Mouse (Mus musculus) cerebral cortex, adult 2 months (tissue): ENCODE measurements around the gene Tomm22.

Experiments
- WGBS: fragments of 180-500 bp; shearing (Covaris S2); methylation state at CpG from one replicate; pipeline ENCODE4 v1.1.7; 2018; 5-methylcytosine and 5-hydroxymethylcytosine counted together

The Tomm22 gene

DNA sequence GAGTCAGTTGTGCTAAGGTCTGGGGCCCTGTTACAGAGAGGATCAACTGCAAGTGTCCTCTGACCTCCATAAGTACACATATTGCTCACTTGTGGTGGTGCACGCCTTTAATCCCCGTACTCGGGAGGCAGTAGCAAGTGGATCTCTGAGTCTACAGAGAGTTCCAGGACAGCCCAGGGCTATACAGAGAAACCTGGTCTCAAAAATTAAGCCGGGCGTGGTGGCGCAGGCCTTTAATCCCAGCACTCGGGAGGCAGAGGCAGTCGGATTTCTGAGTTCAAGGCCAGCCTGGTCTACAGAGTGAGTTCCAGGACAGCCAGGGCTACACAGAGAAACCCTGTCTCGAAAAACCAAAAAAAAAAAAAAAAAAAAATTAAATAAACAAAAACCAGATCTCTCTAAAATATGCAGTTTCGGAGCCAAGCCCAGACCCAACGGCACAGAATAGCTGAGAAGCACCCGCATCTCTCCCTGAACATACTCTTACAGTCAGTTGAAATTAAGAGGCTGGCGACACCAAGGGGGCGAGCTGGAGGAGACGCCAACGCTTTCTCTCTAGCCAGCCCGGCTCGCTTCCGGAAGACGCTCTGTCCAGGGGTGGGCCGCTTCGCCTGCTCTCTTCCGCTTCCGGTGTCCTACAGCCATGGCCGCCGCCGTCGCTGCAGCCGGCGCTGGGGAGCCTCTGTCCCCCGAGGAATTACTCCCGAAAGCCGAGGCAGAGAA lies at the start of gene Tomm22:
Tomm22 (plus strand) TSS at position 613 of the 723 bp plus-strand sequence.
- 13% methylated on average over 33 of the region's 33 CpGs for WGBS

DNA sequence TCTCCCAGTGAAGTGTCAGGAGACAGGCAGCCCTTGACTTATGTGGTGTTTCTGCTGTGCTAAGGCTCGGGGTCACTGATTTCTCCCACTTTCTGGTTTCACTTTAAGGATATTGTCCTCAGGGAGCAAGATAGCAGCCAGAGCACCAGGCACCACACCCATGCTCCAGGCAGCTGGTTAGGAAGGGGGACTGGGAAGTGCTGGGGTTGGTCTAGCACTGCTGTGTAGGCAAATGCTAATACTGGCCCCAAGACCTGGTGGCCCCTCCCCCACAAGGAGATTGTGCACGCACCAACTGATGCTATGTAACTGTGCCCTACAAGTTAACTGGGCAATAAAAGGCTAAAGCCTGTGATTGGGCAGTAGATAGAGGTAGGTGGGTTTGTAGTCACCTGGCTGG lies 40.2 kb upstream of the Tomm22 start:
- 74% methylated on average over 2 of the region's 2 CpGs for WGBS

DNA sequence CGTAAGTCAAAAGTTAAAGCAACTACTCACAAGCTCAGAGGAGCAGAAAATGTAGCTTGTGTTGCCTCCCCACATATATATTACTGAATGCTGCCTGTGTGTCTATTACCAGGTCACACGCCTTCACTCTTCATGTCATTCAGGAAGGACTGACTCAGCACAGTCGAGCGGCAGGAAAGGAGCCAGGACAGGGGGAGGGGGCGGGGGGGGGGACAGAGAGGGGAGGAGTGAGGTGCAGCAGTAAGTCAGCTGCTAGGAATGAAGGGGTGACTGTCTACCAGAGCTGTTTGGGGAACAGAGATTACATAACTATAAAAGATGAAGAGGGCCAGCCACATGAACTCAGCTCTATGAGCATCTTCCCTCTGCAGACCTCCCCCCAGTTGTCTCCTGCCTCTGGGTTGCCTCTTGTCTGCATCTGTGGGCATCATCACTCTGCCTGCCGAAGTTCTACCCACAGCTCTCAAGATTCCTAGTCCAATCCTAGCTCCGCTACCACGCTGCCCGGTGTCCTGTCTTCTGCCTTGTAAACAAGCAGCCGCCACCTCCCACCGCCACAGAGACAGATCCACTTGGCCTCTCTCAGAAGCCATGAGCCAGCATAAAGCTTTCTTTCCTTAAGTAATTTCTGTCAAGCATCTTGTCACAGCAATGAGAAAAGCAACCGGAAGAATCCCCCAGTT lies 29.4 kb upstream of the Tomm22 start:
- WGBS, result 46% methylated on average over 12 of the region's 12 CpGs

DNA sequence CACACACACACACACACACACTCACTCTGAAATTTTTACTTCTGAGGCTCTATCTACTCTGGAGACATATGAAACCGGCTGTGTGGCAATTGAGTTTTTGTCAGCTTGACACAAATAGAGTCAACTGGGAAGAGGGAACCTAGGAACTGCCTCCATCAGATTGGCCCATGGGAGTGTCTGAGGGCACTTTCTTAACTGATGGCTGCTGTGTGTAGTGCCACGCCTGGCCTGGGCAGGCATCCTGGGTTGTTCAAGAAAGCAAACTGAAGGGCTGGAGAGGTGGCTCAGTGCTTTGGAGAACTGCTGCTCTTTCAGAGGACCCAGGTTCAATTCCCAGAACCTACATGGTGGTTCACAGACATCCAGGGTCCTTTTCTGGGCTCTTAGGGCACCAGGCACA lies 25.2 kb upstream of the Tomm22 start:
- WGBS, result 89% methylated on average over 2 of the region's 2 CpGs

DNA sequence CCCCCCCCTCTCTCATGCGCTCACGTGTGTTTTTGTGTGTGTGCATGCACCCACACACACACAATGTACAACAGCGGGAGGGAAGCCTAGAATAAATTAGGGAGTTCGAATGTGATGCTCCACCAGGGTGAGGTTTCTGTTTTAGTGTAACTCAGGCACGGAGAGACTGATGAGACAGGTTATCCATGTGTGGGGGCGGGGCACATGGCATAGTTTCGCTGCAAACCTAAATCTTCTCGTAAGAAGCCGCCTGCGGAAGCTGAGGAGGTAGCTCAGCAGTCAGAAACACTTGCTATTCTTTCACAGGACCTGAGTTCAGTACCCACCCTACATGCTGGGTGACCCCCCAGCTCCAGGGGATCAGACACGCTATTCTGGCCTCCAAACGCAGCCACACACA lies 22.5 kb upstream of the Tomm22 start:
- 65% methylated on average over 12 of the region's 12 CpGs for WGBS

DNA sequence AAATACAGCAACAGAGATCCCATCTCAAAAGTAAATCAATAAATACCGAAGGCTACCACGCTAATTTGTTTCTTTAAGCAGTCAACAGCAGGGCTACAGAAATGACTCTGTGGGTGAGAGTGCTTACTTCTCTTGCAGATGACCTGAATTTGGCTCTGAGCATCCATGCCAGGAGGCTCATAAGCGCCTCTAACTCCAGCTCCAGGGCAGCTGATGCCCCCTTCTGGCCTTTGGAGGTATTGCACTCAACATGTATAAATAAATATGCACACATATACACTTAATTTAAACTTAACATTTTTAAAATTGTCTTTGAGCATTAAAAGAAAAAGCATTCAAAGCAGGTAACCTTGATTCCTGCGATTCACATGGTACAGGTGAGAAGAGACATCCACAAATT lies 19.2 kb upstream of the Tomm22 start:
- WGBS, result 79% methylated on average over 4 of the region's 4 CpGs

DNA sequence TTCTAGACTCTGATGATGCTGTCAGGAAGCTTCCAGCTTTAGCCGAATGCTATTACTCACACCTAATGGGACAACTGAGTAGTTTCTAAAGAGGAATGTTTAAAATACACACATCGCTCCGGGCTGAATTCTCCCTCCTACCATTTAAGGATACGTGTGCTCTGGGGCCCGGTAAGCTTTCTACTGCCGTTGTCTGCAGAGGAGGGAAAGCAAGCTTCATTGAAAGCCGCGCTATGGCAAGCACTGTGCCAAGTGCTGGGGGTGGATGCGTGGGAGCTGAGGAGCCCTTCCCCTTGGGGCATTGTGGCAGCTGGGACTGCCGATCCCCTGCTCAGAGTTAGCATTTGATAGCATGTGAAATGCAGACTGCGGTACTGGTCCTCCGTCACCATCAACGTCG lies 14.2 kb upstream of the Tomm22 start:
- 55% methylated on average over 14 of the region's 14 CpGs for WGBS

DNA sequence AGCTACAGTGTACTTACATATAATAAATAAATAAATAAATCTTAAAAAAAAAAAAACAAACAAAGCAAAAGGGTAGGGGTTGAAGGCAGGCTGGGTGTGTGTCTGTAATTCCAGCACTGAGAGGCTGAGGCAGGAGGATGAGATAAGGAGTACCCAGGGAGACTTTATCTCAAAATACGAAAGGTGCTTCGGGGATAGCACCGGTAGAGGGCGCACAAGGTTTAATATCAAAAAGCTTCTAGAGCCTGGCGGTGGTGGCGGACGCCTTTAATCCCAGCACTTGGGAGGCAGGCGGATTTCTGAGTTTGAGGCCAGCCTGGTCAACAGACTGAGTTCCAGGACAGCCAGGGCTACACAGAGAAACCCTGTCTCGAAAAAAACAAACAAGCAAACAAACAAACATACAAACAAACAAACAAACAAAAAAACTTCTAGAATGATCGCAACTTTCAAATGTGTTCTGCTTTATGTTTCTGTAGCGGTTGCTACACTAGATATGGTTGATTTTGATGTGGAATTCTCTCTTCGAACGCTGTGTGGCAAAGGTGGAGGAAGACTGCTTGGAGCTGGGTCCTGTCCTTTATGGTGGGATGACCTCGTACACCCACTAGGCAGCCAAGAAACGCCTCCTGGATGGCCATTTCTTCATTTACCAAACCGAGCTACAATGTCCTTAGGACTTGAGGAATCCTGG lies 12.7 kb upstream of the Tomm22 start:
- 1% methylated on average over 16 of the region's 16 CpGs for WGBS

DNA sequence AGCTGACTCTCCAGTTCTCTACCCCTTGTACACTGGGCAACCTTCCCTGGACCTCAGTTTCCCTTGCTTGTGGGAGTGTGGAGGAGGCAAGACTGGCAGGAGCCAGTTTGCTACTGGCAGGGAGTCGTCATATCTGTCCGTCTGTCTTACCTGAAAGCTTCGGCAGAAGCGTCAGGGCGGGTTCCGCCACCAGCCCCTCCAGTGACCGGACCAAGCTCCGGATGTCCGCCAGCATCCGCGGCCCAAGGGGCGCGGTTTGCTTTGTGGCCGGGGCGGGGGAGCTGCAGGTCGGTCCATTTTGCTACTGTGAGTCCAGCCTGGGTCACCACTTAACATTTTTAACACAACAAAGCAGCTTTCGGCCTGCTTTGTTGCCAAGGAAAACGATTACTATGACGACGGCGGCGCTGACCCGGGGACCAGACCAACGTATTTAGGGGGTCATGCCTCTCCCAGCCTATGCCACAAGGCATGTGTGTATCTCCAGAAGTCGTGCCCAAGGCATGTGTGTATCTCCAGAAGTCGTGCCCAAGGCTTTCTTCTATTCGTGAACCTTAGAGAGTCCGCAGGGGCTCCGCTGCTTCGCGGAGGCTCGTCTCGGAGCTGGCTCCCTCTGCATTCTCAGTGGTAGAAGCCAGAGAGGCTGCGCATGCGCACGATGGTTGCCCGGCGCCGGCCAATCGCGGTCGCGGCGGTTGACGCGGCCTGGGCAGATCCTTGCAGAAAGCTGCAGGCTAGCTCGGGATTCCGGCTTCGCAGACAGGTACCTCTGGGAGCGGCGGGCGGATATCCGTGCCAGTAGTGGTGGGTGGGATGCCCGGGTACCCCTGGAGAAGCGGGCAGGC lies 11.9 kb upstream of the Tomm22 start, which contains the start of the genes Fam227a and Cby1:
Fam227a (minus strand) TSS at position 426 of the 845 bp plus-strand sequence.
Cby1 (plus strand) TSS at position 669 of the 845 bp plus-strand sequence.
- under 1% methylated on average over 55 of the region's 55 CpGs for WGBS

DNA sequence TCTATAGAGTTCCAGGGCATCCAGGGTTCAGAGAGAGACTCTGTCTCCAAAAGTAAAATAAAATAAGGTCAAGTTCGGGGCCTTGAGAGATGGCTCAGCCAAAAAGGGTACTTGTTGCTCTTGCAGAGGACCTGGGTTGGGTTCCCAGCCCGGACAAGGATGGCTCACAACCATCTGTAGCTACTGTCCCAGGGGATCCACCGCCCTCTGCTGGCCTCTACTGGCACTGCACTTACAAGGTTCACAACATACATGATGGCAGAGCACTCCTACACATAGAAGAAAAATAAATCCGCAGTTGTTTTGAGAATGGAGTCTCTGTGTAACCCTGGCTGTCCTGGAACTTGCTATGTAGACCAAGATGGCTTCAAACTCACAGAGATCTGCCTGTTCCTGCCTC lies 8.8 kb upstream of the Tomm22 start:
- WGBS, result 77% methylated on average over 4 of the region's 4 CpGs

DNA sequence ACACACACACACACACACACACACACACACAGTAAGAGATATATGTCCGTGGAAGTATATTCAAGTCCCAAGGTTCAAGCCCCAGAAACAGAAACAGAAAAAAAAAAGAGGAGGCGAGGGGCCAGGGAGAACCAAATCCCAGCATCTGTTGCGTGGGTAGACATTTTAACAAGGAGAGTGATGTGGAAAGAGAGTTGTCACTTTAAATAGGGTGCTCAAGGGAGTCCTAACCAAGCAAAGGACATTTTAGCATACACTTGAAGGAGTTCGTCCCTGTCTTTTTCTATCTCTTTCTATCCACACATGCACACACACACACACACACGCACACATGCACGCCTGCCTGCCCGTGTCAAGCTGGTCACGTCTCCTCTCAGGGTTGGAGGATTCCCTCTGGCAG lies 6.0 kb upstream of the Tomm22 start:
- 59% methylated on average over 8 of the region's 8 CpGs for WGBS

DNA sequence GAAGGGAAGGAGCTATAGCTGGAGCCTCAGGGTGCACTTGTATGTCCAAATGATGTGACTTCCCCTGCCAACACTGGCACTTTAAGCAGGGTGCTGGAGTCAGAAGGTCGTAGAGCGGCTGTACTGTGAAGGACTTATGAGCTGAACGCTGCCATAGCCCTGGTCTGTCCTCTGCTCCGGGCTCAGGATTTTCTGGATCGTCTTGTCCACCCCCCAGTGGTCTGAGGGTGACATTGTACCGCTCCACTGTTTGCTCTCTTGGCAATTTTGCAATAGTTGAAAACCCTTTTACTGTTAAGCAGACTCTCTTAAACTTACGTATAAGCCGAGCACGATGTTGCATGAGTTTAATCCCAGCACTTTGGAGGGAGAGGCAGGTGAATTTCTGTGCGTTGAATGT lies 1.5 kb upstream of the Tomm22 start:
- WGBS, result 62% methylated on average over 10 of the region's 10 CpGs

DNA sequence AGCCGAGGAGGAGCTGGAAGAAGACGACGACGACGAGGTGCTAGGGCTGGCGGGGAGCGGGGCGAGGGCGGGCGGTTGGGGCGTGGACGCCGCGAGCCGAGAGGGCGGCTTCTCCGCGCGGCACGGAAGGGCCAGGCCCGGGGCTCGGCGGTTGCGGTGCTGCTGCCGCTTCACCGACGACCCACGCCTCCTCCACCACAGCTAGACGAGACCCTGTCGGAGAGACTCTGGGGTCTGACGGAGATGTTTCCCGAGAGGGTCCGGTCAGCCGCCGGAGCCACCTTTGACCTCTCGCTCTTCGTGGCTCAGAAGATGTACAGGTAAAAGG lies 275 bp downstream of the Tomm22 start:
- WGBS, result under 1% methylated on average over 37 of the region's 37 CpGs

DNA sequence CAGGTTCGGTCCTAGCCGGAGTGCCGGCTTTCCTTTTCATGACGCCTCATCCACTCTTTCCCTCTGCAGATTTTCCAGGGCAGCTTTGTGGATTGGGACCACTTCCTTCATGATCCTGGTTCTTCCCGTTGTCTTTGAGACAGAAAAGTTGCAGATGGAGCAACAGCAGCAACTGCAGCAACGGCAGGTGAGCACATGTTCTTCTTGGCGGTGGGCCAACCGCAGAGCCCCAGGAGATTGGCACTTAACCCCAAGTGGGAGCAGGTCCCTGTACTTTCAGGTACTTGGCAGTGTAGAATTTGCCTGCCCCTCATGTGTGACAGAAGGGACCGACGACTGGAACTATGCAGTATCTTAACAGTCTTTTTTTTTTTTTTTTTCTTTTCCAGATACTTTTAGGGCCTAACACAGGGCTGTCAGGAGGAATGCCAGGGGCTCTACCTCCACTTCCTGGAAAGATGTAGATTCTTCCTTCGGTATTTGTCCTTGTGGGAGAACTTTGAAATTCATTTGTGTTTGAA lies 1.2 kb downstream of the Tomm22 start:
- WGBS, result 63% methylated on average over 11 of the region's 11 CpGs

DNA sequence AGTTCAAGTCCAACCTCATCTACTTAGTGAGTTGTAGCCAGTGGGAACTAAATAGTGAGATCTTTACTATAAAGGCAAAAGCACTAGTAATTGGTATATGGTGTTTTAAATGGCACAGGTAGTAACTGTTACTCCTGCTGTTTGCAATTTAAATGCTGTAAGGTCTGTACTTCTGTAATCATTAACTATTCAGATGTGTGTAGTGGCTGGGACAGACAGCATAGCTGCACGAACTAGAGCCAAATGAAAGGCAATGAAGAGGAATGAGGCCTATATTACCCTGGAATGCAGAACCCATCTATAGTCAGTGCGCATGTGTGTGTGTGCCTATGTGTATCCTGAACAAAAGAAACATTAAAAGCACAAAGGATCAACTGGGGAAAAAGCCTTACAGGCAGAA lies 7.3 kb downstream of the Tomm22 start:
- 76% methylated on average over 2 of the region's 2 CpGs for WGBS

DNA sequence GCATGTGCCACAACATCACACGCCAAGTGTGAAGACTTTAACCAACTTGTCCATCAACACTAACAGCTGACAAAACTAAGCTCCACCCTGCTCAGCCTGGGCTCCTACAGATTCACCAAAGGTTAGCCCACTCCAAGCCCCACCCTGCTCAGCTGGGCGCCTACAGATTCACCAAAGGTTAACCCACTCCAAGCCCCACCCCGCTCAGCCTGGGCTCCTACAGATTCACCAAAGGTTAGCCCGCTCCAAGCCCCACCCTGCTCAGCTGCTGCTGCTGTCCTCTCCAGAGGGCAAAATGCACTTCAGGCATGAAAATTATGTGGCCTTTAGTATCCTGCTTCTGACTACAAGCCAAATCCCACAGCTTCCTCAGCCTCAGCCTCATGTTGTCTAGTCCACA lies 11.3 kb downstream of the Tomm22 start:
- 85% methylated on average over 4 of the region's 4 CpGs for WGBS

DNA sequence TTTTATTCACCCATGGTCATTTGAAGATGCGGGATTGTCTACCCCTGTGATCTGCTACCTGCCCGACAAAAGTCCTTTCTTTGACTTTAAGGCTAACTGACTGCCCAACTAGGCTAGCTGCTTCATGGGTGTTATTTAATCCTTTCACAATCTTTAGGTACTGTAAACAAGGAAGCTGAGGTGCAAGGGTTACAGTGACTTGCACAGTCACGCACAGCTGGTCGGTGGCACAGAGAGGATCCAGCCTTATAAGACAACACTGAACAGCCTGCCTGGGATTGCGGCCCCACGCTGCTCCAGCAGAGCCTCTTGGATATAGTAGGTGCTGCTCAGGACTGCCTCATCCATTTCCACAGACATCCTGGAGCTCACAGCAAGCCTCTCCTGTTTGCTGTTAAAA lies 12.5 kb downstream of the Tomm22 start:
- 55% methylated on average over 6 of the region's 6 CpGs for WGBS

DNA sequence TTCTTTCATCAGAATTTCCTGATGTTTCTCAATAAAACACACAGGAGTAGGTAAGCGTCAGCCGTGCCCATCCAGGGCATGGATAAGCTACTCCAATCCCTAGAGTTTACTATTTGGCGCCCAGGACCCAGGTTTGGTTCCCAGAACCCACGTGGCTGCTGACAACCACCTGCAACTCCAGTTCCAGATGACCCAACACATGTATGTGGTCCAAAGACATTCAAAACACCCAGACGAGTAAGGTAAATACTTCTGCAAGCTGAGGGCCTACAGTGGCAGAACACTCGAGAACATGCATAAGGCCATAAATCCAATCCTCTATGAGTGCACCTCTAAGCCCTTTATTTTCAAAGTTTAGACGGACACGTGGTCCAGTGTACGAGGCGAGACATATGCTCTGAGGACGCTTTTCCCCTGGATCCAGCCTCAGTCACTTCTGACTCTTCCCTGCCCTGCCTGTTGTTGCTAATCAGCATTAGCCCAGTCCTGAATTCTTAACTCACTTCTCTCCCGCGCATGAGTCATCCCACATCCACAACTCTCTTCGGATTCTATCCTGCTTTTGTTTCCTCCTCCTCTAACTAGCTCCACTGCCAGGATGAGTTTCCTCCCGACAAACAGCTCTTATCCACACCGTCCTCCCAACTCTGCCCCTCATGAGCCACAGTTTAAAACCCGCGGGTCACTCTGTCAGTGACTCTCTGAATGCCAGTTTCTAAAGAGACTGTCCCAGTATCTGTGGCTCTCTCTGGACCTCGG lies 13.2 kb downstream of the Tomm22 start:
- 42% methylated on average over 19 of the region's 19 CpGs for WGBS

DNA sequence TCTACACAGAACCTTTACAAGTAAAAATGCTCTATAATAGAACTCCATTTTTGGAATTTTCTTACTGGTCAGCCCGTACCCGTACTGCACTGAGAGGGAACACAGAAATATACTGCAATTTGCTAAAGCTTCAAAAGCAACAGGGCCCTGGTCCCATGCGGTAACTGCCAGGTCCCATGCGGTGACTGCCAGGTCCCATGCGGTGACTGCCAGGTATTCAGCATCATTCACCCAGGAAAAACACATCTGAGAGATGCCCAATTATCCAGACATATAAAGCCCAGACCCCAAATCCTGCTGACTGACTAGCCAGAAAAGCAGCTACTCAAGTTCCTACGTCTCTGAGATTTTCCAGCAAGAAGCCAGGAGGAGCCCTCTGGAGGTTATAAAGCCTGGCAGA lies 14.0 kb downstream of the Tomm22 start:
- WGBS, result 30% methylated on average over 6 of the region's 6 CpGs

DNA sequence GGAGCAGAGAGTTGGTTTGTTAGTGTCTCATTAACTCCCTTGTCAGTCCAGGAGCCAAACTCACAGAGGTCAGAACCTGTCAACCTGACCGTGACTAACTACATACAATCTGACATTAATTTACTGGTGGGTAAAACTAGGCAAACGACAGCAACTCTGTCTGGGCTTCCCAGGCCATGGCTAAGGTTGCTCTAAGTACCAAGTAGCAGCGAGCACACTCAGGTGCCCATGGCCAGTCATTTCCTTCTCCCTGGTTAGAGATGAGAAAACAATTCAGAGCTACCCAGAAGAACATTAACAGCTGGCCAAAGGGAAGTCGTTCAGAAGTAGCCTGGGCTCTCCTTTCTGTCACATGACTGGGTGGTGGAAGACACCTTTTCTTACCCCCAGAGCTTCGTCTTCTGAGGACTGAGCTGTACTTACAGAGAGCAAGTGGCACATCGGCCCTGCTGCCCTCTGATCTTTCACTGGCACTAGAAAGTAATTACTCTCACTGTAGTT lies 14.5 kb downstream of the Tomm22 start:
- WGBS, result 18% methylated on average over 6 of the region's 6 CpGs
